Mouse (Mus musculus): Measurements from ENCODE around the gene Myo1e.

DNA sequence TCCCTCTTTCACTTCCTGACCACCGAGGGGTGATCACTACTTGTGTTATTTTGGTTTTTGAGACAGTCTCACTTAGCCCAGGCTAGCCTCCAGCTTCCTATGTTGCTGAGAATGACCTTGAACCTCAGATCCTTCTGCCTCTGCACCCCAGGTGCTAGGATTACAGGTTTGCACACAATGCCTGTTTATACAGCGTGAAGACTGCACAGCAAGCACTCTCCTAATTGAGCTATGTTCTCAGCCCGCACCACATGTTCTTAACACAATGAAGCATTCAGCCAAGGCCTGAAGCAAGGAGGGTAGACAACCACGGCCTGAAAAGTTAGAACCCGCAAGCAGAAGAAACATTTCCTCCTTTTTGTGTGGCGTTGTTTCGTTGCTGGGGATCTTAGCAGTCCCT, 24.5 kb upstream of the Myo1e start:
- TF ChIP-seq CTCF (IDR thresholded peaks at IDR 0.05; ENCODE audit: borderline replicate concordance, extremely low read depth, insufficient read depth, insufficient read length) = no peak
- TF ChIP-seq POLR2A (IDR thresholded peaks at IDR 0.05; ENCODE audit: borderline replicate concordance, extremely low read depth, insufficient read depth, insufficient read length, poor library complexity, severe bottlenecking) = no peak
